Mouse (Mus musculus) stomach, postnatal 0 days (tissue): ENCODE measurements around the gene Ccr4.

Experiments
- CTCF ChIP-seq: IDR thresholded peaks from 2 replicates; pipeline ENCODE4 v1.5.1; 2016; ENCODE audit warnings: antibody characterized with exemption, low read depth, mild to moderate bottlenecking, moderate library complexity
- EP300 ChIP-seq: optimal IDR thresholded peaks from 2 replicates; pipeline ENCODE3; 2016; ENCODE audit warnings: antibody characterized with exemption

- TF ChIP-seq EP300 (no peak), CTCF (no peak)
Observed at GRCm38 (mm10) chr9:114531276-114531675, 26.6 kb upstream of the Ccr4 start.
